Mouse (Mus musculus): ENCODE data around the gene Ppp2ca.
"Not testable (repeated sequence)": the region's sequence is repeated elsewhere in the genome, so short reads cannot be mapped to it uniquely, and the experiment has no call there.

Gene Ppp2ca

DNA sequence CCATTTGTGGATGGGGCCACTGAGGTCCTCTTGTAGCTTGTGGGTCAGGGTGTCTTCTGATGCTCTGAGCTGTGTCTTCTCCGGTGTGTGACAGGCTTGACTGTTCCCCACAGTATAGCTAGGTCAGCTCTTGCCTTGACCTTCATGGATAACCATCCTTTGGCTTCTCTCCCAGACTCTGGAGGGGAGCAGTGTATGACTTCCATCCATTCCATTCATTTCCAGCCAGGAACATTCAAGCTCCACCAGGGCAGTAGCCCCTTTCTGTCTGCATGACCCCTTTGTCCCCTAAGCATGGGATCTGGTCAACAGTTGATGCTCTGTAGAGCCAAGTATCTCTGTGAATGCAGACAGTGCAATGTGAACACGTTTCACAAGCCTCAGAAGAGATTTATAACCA lies 885 bp upstream of the Ppp2ca start:
- peak; percentile 67 for DNase-seq

DNA sequence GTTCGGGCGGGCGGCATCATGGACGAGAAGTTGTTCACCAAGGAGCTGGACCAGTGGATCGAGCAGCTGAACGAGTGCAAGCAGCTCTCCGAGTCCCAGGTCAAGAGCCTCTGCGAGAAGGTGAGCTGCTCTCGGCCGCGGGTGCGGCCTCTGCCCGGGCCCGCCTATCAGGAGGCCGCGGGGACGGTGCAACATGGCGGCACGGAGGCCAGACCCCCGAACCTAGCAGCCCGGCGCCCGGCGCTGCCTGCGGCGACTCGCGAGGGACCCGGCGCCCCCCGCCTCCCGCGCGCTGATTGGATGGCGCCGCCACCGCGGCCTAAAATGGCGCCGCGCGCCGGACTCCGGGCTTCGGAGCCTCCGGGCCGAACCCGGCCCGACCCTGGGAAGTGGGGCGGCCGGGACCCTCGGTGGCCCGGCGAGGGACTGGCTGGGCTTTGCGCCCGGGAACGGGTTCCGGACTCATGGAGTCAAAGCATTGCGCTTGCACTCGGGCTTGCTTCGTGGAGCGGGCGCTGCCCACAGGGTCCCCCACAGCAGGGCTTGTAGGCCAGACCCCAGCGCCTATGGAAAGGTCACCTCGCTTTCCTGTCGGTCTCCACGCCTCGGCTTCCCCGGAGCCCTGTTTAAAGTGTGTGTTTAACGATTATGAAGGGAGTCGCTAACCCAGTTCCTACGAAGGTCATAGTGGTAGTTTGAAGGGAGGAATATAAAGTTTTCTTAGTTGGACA lies 715 bp downstream of the Ppp2ca start:
- DNase-seq: no peak

DNA sequence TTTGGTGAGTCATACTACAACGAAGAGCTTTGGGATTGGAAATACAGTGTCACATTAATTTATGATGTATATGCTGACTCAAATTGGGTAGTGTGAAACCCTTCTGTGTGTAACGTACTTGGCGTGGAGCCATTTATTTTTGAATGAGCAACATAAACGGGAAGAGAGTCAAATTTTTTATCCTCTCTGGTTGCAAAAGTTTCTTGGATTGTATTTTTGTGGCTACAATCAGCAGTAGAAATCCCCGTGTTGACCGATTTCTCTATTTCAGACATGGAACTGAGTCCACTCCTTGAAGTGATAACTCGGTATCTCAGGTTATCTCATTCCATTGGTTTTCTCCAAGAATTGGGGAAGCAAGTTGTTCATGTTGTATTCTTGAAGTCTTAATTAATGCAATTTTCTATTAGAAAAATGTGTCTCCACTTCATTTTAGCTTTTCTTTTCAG lies 1.3 kb downstream of the Ppp2ca start:
- DNase-seq: peak; percentile 25

DNA sequence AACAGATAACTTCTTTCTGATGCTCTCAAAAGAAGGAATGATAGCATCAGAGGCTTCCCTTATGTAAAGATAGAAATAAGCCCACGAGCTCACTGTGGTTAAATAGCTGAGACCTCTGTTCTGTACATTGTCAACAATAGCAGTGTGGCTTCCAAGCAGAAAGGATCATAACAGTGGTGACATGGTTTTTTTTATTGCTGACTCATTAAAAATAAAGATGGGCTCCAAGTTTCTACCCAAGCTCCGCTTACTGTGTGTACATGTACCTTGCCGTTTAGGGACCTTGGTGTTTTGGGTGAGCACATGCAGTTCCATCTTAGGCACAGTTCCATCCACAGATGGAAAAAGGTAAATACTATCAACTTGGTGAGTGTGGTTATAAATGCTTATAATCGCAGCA lies 4.5 kb downstream of the Ppp2ca start:
- no peak for DNase-seq

DNA sequence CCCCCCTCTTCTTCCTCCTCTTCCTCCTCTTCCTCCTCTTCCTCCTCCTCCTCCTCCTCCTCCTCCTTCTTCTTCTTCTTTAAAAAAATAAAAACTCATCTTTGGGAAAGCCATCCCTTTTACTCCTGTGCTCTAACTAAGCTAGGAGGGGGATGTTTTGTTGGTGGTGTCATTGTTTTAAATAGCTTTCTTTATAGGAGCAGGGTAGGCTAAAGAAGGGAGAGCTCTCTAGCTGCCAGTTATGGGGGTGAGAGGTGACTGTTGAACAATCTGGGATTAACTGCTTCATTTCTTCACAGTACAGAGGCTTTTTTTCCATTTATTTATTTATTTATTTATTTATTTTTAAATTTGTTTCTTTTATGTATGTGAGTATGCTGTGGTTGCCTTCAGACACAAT lies 7.0 kb downstream of the Ppp2ca start:
- no peak for DNase-seq

DNA sequence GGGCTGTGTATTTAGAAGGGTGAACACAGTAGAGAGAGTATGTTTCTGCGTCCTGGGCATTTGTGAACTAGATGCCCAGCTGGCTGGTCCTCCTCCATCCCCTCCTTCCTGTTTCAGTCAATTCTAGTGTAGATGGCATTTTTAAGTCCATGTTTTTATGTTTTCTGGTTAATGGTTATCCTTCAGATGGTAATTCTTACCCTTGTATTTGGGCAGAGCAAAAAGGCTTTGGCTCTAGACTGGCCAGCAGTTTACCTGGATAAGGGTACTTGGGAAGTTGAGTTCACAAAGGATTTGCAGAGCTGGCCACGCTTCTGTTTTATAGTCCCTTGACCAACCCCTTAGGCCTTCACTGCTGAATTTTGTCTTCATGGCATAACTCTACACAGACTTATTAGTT lies 7.6 kb downstream of the Ppp2ca start:
- DNase-seq: no peak

DNA sequence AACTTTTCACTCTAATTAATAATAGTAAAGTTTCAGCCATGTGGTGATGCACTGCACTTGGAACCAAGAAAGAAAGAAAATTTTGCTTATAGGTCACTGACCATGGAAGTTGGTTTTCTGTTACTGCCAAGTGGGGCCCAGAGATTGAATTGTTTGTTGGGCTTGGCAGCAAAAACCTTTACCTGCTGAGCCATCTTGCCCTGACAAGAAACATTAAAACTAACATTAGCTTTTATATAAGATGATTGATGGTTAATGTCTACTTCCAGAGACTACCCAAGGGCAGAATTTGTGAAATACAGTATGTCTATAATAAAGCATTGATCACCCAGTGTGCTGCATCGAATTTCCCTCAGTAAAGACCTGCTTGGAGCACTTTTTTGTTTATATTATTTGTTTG lies 8.0 kb downstream of the Ppp2ca start:
- no peak for DNase-seq

DNA sequence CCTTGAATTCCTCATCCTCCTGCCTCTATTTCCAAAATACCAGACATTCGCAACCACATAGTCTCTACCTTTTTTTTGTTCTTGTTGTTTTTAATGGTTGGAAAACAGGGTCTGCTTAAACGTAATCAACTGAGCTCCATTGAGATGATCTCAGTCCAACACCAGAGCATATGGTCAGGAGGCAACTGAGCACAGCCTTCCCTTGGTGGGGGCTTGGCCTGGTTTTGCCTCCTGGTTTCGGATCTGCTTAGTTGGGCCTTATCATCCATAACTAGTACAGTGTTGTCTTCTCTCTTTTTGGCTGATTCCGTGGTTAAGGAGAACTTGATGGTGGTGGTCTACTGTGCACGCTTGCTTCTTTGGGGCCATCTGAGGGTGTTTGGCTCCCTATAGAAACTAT lies 10.3 kb downstream of the Ppp2ca start:
- peak; percentile 37 for DNase-seq

DNA sequence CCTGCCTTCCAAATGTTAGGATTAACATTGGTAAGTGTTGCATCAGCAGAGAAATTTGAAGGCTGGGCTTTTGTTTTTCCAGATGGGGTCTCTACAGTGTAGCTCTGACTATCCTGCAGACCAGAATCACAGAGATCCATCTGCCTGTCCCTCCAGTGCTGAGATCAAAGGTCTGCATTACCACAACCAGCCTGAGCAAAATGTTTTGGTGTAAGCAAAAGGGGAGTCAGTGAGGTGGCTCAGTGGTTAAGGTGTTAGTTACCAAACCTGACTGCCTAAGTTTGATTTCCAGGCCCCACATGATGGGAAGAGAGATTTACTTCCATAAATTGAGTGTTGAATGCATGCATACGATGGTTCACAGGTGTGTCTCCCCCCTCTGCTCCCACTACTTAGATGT lies 10.9 kb downstream of the Ppp2ca start:
- DNase-seq: no peak

DNA sequence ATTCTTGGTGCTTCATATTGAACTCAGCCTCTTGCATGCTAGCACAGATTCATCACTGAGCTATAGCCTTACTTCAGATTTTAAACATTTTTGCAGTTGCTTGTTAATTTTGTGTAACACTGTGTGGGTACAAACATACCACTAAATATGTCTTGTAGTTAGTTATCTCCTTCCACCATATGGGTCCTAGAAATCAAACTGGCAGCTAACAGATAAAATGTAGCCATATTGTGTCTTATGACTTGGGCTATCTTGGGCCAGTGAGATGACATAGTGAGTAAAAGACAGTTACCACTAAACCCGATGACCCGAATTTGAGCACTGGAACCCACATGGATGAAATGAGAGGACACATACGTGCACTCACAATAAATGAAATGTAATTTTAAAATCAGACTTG lies 17.0 kb downstream of the Ppp2ca start:
- DNase-seq: no peak

DNA sequence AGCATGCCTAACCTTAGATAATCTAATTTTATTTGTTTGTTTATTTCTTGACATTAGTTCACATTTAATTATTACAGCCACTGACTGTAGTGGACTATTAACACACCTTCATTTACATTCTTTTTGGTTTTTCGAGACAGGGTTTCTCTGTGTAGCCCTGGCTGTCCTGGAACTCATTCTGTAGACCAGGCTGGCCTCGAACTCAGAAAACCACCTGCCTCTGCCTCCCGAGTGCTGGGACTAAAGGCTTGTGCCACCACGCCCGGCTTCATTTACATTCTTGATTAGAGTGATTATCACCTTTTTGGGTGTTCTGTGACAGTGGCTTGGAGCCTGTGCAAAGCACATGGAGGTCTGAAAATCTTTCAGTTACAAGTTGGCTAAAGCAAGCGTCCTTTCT lies 17.6 kb downstream of the Ppp2ca start:
- not testable (repeated sequence) for DNase-seq

DNA sequence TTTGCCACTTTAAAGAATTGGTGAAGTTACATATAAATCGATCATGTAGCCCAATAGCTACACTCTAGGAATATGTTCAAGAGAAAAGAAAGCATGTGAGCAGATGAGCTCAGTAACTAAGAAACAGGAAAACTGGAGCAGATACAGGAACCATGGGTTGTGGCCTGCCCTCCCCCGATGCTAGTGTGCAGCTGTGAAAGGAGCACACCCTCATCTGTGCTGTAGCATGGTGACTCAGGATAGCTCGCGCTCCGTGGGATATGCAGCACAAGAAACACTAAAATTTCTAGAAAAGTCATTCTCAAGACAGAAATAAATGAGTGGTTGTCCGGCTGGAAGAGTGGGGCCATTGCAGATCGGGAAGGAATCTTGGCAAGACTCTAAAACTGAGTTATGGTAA lies 18.7 kb downstream of the Ppp2ca start:
- DNase-seq: no peak

DNA sequence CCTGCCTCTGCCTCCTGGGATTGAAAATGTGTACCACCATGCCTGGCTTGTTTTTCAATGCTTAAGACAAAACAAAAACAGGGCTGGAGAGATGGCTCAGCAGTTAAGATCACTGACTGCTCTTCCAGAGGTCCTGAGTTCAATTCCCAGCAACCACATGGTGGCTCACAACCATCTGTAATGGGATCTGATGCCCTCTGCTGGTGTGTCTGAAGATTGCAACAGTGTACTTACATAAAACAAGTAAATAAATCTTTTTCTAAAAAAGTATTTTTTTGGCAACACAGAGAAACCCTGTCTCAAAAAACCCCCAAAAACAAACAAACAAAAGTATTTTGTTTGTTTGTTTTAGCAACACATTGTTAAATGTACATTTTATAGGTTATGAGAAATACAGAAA lies 21.9 kb downstream of the Ppp2ca start:
- DNase-seq: not testable (repeated sequence)

DNA sequence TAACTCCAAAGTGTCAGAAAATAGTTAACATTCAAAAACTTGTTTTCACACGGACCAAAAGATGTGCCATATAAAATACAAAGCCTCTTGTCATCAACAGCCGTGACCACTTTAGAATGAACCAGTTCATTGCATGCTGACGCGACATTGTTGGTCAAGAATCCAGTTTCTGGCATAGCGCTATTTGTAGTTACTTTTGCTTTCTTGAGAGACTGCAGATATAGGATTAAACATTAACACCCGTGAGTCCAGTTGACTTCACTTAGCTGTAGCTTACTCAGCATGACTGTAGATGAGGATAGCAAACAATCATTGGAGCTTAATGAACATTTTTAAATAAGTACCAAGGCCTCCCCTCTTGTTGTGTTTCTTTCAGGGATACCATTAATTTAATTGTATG lies 23.6 kb downstream of the Ppp2ca start:
- DNase-seq: no peak

DNA sequence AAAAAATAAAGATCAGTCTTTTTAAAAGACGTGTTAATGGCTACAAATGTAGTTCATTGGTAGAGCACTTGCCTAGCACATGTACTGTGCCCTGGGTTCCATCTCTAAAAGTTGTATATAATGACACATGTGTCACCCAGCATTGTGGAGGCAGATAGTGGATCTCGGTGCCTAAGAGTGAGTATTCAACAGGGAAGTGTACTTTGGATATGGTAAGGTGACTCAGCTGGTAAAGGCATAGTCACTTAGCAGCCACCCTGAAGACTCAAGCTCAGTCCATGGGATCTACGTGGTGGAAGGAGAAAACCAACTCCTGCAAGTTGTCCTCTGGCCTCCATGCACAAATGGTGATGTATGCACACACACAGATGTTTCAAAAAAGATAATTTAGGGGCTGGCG lies 26.0 kb downstream of the Ppp2ca start:
- no peak for DNase-seq

DNA sequence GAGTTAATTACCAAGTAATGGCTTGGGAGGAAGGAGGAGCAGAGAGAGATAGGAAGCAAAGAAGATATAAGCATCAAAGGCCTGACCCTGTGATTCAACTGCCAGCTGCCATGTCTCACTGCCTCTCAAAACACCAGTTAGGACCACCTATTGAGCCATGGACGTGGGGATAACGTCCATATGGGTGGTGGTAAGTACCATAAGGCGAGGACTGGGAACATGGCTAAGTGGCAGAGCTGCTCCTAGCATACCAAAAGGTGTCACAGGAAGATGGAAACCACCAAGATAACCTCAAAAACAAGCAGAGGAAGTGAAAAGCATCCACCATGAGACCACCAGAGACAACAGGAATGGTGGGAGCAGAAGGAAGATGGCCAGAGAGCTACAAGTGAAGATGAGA lies 28.7 kb downstream of the Ppp2ca start:
- DNase-seq: no peak

DNA sequence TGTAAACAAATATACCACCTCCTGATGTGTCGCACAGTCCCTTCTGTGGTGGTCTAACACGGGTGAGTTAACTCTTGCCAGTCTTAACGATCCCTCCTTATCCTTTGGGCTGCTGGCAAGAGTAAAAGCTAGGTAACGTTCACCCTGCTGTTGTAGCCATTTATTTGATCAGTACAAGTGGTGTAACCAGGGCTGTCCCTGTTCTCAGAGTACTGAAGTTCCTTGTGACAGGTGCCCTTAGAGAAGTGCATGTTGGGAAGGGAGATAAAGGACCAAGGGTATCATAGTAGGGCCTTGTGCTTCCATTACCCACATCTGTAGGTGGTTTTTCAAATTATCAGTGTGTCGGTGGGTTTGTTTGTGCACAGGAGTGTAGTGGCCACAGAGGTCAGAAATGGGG lies 29.3 kb downstream of the Ppp2ca start:
- DNase-seq: no peak

DNA sequence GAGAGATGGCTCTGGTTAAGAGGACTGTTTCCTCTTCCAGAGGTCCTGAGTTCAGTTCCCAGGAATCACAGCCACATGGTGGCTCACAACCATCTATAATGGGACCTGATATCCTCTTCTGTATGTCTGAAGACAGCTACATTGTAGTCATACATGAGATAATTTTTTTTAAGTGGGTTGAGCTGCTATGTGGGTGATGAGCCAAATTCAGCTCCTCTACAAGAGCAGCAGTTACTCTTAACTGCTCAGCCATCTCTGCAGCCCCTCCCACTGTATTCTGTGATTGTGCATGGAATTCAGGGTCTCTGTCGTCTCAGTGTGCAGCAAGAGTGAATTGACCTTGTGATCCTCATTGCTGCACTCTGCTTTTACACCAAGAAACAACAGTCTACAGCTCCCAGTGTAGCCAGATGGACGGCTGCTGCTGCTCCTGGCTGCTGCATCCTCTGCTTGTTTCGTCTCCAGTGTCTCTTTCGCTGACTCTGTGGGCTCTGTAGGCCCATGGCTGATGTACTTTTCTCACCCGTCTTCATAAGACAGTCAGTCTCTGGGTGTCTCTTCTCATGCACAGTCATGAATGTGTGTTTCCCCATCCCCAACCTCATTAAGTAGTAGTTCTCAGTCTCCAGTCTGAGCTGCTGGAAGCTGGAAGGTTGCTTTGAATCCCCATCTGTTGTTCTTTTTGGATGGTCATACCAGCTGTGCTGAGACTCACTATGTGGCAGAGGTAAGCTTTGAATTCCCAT lies 30.0 kb downstream of the Ppp2ca start:
- no peak for DNase-seq

DNA sequence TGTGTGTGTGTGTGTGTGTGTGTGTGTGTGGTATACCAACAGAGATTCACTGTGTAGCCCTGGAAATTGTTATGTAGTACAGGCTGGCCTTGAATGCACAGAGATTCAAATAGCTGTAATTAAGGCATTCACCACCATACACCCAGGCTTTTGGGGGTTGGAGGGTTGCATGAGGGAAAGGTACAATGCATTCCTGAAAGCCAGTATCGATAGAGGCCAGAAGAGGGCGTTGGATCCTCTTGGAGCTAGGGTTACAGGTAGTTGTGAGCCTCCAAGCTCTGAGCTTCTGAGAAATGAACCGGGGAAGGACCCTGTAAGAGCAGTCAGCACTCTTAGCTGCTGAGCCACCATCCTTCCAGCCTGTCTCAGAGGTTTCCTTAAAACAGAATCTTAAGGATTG lies 30.7 kb downstream of the Ppp2ca start:
- no peak for DNase-seq

DNA sequence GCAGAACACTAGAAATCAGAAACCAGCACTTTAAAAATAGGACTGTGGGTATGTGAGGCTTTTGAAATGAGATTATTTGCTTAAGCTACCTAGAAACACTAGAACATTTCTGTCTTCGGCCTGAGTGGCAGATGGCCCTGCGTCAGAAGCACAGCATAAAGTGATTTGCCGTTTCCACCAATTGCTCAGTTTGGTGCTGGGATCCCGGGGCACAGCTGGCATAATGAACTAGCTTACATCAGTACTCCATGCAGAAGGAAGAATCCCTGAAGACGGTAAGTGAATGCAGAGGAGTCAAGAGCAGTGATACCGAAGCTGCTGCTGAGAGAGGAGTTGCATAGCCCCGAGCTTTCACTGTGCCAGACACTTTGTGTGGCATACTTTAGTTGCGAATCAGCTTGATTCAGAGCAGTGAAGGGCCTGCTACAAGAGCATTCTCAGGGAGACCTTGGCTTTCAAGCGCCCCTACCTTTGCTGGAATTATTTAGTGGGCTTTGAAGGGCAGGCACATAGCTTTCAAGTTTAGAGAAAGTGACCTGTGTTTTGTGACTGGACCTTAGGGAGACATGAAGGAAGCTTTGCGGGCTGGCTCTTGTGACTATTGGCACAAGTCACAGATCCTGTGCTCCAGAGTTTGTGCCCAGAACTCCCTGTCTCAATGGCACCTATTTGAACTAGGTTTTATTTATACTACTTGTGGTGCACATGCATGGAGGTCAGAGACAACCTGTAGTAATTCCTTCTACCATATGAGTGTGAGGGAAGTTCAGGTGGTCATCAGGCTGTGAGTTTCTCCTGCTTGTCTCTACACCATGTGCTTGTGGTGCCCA lies 31.4 kb downstream of the Ppp2ca start:
- no peak for DNase-seq

DNA sequence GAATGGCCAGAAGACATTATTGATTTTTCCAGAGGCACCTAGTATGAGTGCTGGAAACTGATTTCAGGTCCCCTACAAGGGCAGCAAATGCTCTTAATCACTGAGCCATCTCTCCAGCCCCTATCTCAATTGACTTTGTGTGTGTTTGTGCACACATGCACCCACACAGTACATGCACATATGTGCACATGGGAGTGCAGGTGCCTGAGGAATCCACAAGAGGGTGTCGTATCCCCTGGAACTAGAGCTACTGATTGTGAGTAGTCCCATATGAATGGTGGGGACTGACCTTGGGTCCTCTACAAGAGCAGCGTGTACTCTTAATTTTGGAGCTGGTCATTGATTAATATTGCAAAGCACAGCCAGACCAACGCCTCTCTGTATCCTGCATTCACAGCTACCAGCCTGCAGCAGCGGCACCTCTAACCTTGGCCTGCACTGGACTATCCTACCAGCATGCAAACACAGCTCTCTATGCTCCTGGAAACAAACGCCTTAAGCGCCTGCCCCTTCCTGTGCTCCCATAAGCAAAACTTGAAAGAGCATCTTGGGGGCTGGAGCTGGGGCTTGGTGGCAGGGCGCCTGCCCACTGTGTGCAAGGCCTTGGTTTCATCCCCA lies 32.1 kb downstream of the Ppp2ca start:
- DNase-seq: no peak

DNA sequence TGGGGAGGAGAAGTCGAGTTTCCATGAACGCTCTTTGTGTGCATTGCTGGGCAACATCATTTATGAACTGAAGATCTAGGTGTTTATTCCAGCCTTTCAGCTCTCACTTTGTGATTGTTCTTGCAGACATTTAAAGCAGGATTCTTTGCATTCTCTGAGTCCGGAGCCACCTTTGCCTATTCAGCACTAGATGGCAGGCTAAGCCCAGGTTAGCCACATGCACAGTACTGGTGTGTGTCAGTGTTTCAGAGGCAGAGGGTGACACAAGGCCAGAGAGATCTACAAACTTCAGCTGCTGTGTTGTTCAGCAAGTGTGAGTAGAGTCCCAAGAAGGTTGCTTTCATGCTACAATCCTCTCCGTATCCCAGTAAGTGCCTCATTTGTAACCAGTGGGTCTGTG lies 45.2 kb downstream of the Ppp2ca start:
- not testable (repeated sequence) for DNase-seq

DNA sequence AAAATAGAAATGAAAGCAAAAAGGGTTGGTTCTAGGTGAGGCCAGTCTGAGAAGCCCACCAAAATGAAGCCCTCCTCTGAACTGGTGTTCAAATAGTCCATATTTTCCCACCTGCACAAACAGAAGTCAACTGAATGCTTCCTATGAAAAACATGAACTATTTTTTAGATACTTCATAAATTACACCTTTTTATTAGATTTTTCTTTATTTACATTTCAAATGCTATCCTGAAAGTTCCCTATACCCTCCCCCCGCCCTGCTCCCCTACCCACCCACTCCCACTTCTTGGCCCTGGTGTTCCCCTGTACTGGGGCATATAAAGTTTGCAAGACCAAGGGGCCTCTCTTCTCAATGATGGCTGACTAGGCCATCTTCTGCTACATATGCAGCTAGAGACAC lies 46.9 kb downstream of the Ppp2ca start, which contains the start of gene Olfr1373:
Gene Olfr1373 (minus strand): TSS at position 101 of the 400 bp plus-strand sequence.
- DNase-seq: not testable (repeated sequence)
